Mouse (Mus musculus) E14TG2a.4 (cell line): ENCODE measurements at regions not wholly inside any gene's neighbourhood (a gene's known extent, or its start where the extent isn't known, plus 50 kb on each side); places are given as distances from the start of the nearest gene placed in this dataset.

Experiments
- H3K27me3 ChIP-seq: 2 replicates; pipeline ENCODE4 v1.6.1; 2014; ENCODE audit warnings: low read length, control low read depth; ENCODE audit not compliant: insufficient read depth
- H3K36me3 ChIP-seq: 2 replicates; pipeline ENCODE4 v1.6.1; 2014; ENCODE audit warnings: low read length, control low read depth; ENCODE audit not compliant: insufficient read depth
- H3K4me1 ChIP-seq: replicated peaks from 2 replicates; pipeline ENCODE4 v1.6.1; 2014; ENCODE audit warnings: low read depth, low read length, control low read depth
- H3K4me3 ChIP-seq: replicated peaks from 2 replicates; pipeline ENCODE4 v1.5.1; 2014; ENCODE audit warnings: mild to moderate bottlenecking, low read length
- H3K9me3 ChIP-seq: 2 replicates; pipeline ENCODE4 v1.6.1; 2014; ENCODE audit warnings: low read length, control low read depth
- CTCF ChIP-seq: conservative IDR thresholded peaks from 2 replicates; pipeline ENCODE4 v1.5.1; 2014; ENCODE audit warnings: low read length
- NANOG ChIP-seq: IDR thresholded peaks from 2 replicates; pipeline ENCODE4 v1.6.1; 2014; ENCODE audit warnings: borderline replicate concordance, low read length, mixed read lengths
- POU5F1 ChIP-seq: IDR thresholded peaks from 2 replicates; pipeline ENCODE4 v1.6.1; 2014; ENCODE audit warnings: low read length, borderline replicate concordance

- TF ChIP-seq NANOG = no peak
- no peak for TF ChIP-seq CTCF
- TF ChIP-seq POU5F1 = no peak
- Histone ChIP-seq H3K4me1 (peaks cover 7% of the 10 kb centered on the region; the same call in 1 of the 2 replicates), H3K9me3 (0 out of 2 replicates have a peak, but pooled peaks cover 3% of the 10 kb centered on the region), H3K4me3 (no peak overlapping the region), H3K36me3 (no peaks in the 10 kb centered on the region), H3K27me3 (peaks cover 5% of the 10 kb centered on the region; the same call in 1 of the 2 replicates)
These were observed 530.0 kb downstream of the Vrk1 start for GRCm38 (mm10) chr12:106540003-106540402.

DNA sequence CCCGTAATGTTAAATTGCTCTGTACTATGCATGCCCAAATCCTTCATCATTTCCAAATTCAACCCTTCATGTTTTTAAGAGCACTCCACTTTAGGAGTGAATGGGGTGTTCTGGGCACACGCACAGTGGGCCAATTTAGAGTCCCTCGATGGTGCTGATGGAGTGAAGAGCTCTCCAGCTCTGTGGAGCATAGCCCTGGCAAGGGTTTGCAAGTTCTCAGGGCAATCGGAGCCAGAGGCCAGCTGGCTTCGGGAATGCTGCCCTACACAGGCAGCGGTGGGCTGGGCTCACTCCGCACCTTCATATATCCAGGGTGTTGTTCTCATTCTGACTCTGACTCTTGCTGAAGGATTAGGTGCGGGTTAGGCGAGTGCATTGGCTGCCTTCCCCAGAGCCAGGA lies 549.5 kb downstream of the Vrk1 start:
- TF ChIP-seq NANOG (no peak), CTCF (no peak), POU5F1 (no peak)
- Histone ChIP-seq H3K4me3 (no peak overlapping the region), H3K4me1 (0 out of 2 replicates have a peak, but pooled peaks cover 4% of the 10 kb centered on the region), H3K27me3 (peaks cover 13% of the 10 kb centered on the region; the same call in 1 of the 2 replicates), H3K9me3 (peaks cover 10% of the 10 kb centered on the region; the same call in 1 of the 2 replicates), H3K36me3 (no peaks in the 10 kb centered on the region)

GRCm38 (mm10) chr12:106565263-106565681 lies 555.2 kb downstream of the Vrk1 start:
- Histone ChIP-seq H3K4me1 (peaks cover 10% of the 10 kb centered on the region), H3K36me3 (no peaks in the 10 kb centered on the region), H3K27me3 (peaks cover 7% of the 10 kb centered on the region; the same call in 1 of the 2 replicates), H3K9me3 (no peaks in the 10 kb centered on the region), H3K4me3 (peak overlapping the region; percentile 10; the same call in 1 of the 2 replicates)
- TF ChIP-seq POU5F1 (no peak), CTCF (no peak), NANOG (no peak)

GRCm38 (mm10) chr12:106566361-106566760 lies 556.3 kb downstream of the Vrk1 start:
- no peak overlapping the region for H3K4me3 ChIP-seq
- no peaks in the 10 kb centered on the region for H3K36me3 ChIP-seq
- H3K4me1 ChIP-seq = peaks cover 10% of the 10 kb centered on the region
- H3K9me3 ChIP-seq = no peaks in the 10 kb centered on the region
- TF ChIP-seq NANOG = no peak
- TF ChIP-seq POU5F1 = no peak
- TF ChIP-seq CTCF = no peak
- peaks cover 5% of the 10 kb centered on the region; the same call in 1 of the 2 replicates for H3K27me3 ChIP-seq

DNA sequence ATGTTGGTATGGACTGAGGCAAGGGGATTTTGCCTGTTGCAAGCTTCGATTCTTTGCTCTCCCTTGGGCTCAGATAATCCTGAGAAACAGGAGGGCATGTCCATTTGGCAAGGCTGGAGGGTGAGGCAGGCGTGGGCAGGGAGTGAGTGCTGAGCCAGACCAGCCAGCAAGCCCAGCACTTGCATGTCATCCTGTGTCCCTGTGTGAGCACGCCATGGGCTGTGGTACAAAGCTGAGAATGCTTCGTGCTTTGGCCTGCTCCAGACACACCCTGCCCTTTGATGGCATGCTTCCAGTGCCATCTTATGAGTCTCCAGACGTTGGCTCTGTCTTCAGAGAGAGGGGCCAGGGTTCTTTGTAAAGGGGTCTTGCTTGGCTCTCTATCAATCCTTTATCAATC lies 557.1 kb downstream of the Vrk1 start:
- H3K27me3 ChIP-seq = peaks cover 5% of the 10 kb centered on the region; the same call in 1 of the 2 replicates
- no peak overlapping the region for H3K4me3 ChIP-seq
- no peak for TF ChIP-seq POU5F1
- TF ChIP-seq NANOG = no peak
- no peak for TF ChIP-seq CTCF
- H3K36me3 ChIP-seq = no peaks in the 10 kb centered on the region
- peaks cover 10% of the 10 kb centered on the region for H3K4me1 ChIP-seq
- H3K9me3 ChIP-seq = no peaks in the 10 kb centered on the region

GRCm38 (mm10) chr12:106568541-106569085 lies 558.6 kb downstream of the Vrk1 start:
- Histone ChIP-seq H3K27me3 (peaks cover 5% of the 10 kb centered on the region; the same call in 1 of the 2 replicates), H3K36me3 (no peaks in the 10 kb centered on the region), H3K4me1 (peaks cover 10% of the 10 kb centered on the region), H3K4me3 (no peak overlapping the region), H3K9me3 (no peaks in the 10 kb centered on the region)
- TF ChIP-seq NANOG (no peak), POU5F1 (no peak), CTCF (no peak)

DNA sequence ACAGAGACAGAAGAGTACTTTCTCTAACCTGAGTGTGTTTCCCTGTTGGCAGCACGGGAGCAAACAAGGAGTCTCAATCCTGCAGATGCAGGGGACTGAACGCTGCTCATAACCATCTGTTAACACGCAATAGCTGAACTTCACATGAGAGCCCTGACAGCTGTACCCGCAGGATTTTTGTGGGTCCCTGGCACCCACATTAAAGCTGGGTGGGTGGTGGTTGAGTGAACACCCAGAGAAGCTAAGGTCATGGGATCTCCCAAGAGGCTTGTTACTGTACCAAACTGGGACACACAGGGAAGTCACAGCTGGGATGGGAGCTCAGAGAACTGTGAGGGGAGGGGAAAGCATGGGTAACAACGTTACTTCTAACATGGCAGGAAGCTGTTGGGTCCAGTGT lies 562.9 kb downstream of the Vrk1 start:
- TF ChIP-seq CTCF (no peak), NANOG (no peak), POU5F1 (no peak)
- Histone ChIP-seq H3K27me3 (no peaks in the 10 kb centered on the region), H3K4me3 (no peak overlapping the region), H3K4me1 (no peaks in the 10 kb centered on the region), H3K9me3 (no peaks in the 10 kb centered on the region), H3K36me3 (no peaks in the 10 kb centered on the region)

GRCm38 (mm10) chr12:106582760-106583159 lies 572.7 kb downstream of the Vrk1 start:
- no peaks in the 10 kb centered on the region for H3K9me3 ChIP-seq
- H3K4me1 ChIP-seq = peaks cover 5% of the 10 kb centered on the region; the same call in 1 of the 2 replicates
- TF ChIP-seq POU5F1 = no peak
- no peak for TF ChIP-seq NANOG
- TF ChIP-seq CTCF = no peak
- no peaks in the 10 kb centered on the region for H3K36me3 ChIP-seq
- H3K27me3 ChIP-seq = no peaks in the 10 kb centered on the region
- no peak overlapping the region for H3K4me3 ChIP-seq

DNA sequence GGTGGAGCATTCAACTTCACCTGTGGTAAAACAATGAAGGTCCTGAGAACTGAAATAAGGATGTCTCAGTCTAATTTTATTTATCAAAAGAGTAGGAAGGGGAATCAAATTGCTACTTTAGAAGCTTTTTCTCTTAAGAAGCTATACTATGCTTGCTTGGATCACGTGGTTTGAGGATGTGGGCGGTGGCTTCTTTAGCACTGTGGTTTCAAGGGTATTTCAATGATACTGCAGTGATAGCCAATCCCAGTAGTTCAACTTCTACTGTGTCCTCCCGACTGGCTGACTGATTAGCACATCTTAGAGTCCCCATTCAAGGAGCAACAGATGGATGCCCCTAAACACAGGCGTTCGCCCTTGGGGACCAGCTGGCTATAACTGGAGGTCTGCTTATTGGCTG lies 575.6 kb downstream of the Vrk1 start:
- Histone ChIP-seq H3K9me3 (no peaks in the 10 kb centered on the region), H3K4me1 (no peaks in the 10 kb centered on the region), H3K36me3 (no peaks in the 10 kb centered on the region), H3K4me3 (no peak overlapping the region), H3K27me3 (no peaks in the 10 kb centered on the region)
- TF ChIP-seq POU5F1 (no peak), NANOG (no peak), CTCF (no peak)
